Mouse (Mus musculus) T-cell, adult 2 months (primary cell): ENCODE data around the gene Hist1h3d.

Source experiments
- DNase-seq: peaks from one replicate; pipeline ENCODE4 v3.0.0; 2022; ENCODE audit warnings: low spot score

Gene Hist1h3d

DNA sequence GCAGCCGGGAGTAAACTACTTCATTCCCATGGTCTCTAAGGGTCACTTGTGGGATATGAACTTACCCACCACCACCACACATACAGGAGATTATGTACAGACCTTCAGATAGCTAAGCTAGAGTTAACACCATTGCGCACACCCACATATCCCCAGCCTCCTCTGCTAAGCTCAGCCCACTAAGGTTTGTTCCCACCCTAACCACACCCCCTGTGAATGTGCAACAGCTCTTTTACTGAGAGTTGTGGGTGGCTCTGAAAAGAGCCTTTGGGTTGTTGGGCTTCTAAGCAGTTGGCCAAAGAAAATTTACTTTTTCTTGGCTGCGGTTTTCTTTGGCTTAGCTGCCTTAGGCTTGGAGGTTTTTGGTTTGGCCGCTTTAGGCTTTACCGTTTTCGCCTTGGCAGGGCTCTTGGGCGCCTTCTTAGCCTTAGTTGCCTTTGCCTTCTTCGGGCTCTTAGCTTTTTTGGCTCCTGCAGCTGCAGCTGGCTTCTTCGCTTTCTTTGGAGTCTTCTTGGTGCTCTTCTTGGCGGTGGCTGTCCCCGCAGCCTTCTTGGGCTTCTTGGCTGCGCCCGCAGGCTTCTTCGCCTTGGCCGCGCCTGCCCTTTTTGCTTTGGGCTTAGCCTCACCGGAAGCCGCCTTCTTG, 46.1 kb downstream of the Hist1h3d start:
- peak; percentile 86 for DNase-seq

DNA sequence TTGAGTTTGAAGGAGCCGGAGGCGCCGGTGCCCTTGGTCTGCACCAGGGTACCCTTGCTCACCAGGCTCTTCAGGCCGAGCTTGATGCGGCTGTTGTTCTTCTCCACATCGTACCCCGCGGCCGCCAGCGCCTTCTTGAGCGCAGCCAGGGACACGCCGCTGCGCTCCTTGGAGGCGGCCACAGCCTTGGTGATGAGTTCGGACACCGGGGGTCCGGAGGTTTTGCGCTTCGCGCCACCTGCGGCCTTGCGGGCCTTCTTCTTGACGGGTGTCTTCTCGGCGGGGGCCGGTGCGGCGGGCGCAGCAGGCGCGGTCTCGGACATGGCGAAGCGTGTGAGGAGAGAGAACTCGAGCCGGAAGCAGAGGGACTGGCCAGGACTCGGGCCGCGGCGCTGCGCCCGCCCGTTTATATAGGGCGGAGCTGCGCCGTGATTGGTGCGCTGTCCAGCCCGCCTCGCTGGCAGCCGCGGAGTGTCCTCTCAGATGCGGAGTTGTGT, 46.7 kb downstream of the Hist1h3d start, which contains the start of gene Hist1h1e:
Gene Hist1h1e, minus strand, starts transcription at position 384 of the 497 bp plus-strand sequence.
- peak; percentile 64 for DNase-seq

DNA sequence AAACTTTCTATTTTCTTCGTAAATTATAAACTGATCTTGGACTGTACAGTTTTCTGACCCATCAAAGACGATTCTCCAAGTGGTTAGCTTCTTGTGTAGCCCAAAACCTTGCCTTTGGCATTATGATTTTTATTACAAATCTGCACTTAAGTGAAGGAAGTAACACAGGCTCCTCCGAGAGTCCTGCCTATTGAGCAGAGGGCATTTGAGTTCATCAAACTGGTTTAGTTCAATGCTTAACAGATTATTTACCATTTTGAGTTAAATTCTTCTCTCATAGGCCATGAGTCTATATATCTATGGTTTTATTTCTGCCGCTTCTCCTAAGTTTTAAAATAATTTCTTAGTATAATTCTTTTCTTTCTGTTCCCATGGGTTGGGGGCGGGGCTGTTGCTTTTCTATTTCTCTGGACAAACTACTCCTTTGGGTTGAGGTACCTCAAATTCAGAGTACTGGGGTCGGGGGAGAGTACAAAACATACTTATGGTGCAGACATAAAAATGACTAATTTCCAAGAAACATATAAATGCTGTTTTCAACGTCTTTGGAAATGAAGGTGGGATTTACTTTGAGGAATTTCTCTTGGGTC, 47.4 kb downstream of the Hist1h3d start:
- DNase-seq: no peak
